Mouse (Mus musculus): ENCODE results near the gene Plcg2.

The Plcg2 gene

GRCm38 (mm10) chr8:117548453-117548852, 50.4 kb downstream of the Plcg2 start:
- DNase-seq = peak; percentile 71 to 74

- no peak for DNase-seq
Observed at GRCm38 (mm10) chr8:117550529-117550928, 52.4 kb downstream of the Plcg2 start.

- DNase-seq = no peak
Observed at GRCm38 (mm10) chr8:117561014-117561413, 62.9 kb downstream of the Plcg2 start.

GRCm38 (mm10) chr8:117561735-117562361, 63.8 kb downstream of the Plcg2 start:
- no peak for DNase-seq

GRCm38 (mm10) chr8:117562445-117563014, 64.4 kb downstream of the Plcg2 start:
- no peak for DNase-seq

GRCm38 (mm10) chr8:117569409-117569808, 71.3 kb downstream of the Plcg2 start:
- peak; percentile 72 to 75 for DNase-seq

GRCm38 (mm10) chr8:117576291-117576785, 78.2 kb downstream of the Plcg2 start:
- no peak for DNase-seq

- no peak for DNase-seq
Observed at GRCm38 (mm10) chr8:117577059-117577458, 79.0 kb downstream of the Plcg2 start.

- peak; percentile 46 to 51 for DNase-seq
Observed at GRCm38 (mm10) chr8:117577883-117578282, 79.8 kb downstream of the Plcg2 start.

- DNase-seq = no peak
Observed at GRCm38 (mm10) chr8:117578856-117579255, 80.8 kb downstream of the Plcg2 start.

GRCm38 (mm10) chr8:117593862-117594261, 95.8 kb downstream of the Plcg2 start:
- no peak for DNase-seq

GRCm38 (mm10) chr8:117595001-117595400, 96.9 kb downstream of the Plcg2 start:
- DNase-seq = no peak

- no peak for DNase-seq
Observed at GRCm38 (mm10) chr8:117596777-117597176, 98.7 kb downstream of the Plcg2 start.

- peak; percentile 63 to 64 for DNase-seq
Observed at GRCm38 (mm10) chr8:117600839-117601238, 102.7 kb downstream of the Plcg2 start.

- no peak for DNase-seq
Observed at GRCm38 (mm10) chr8:117604101-117604500, 106.0 kb downstream of the Plcg2 start.

GRCm38 (mm10) chr8:117604671-117605070, 106.6 kb downstream of the Plcg2 start:
- no peak for DNase-seq

GRCm38 (mm10) chr8:117605201-117605600, 107.1 kb downstream of the Plcg2 start:
- no peak for DNase-seq

GRCm38 (mm10) chr8:117610506-117610905, 112.4 kb downstream of the Plcg2 start:
- DNase-seq = no peak

GRCm38 (mm10) chr8:117612861-117613260, 114.8 kb downstream of the Plcg2 start:
- no peak for DNase-seq

- DNase-seq = peak; percentile 66 to 72
Observed at GRCm38 (mm10) chr8:117626040-117626838, 128.1 kb downstream of the Plcg2 start.

GRCm38 (mm10) chr8:117627096-117627495, 129.0 kb downstream of the Plcg2 start:
- DNase-seq = no peak

GRCm38 (mm10) chr8:117632532-117632931, 134.4 kb downstream of the Plcg2 start:
- no peak for DNase-seq

GRCm38 (mm10) chr8:117634406-117634805, 136.3 kb downstream of the Plcg2 start:
- no peak for DNase-seq

- DNase-seq = peak; percentile 33 to 38
Observed at GRCm38 (mm10) chr8:117637462-117637861, 139.4 kb downstream of the Plcg2 start.

All from B cell, adult 2 months (primary cell).